Mouse (Mus musculus): ENCODE data around the gene Rpl34. TPM values are rescaled to one million over a fixed set of nuclear protein-coding genes. Genes with fewer than 3 reads are reported as not detected.

Gene Rpl34
- polyA plus RNA-seq, 1 experiment = 1,105 TPM

DNA sequence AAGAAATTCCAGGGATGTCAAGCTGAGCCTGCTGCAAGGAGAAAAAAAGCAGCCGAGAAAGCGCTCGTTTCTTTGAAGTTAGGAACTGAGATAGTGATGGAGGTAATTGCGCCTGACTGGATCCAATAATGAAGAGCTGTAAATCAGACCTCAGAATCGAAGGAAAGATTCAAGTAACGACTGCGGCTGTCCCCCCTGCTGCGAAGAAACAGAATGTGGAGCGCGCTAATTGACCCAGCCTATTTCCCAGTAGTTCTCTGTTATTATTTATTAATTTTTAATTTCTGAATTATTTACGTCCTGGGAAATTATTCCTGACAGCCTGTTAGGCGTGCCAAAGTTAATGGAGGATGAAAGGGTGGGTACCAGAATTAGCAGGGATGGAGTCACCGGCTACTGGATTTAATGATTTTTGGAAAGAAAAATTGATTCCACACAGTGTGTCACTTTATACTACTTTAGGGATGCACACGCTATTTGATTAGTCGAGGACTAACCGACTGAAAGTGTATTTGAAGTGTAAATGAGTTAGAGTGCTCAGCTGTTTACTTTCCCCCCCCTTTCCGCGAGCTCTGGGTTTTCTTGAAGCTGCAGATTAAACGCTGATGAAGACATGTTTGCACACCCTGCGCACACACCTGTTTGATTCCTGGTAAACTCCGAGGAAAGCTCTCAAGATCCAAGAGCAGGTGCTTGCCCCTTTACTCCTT is 7.6 kb upstream of the Rpl34 start:
- DNase-seq = no peak
- 51% methylated on average over 21 of the region's 21 CpGs for WGBS
- Histone ChIP-seq H3K4me1 (ENCODE audit: control insufficient read depth, insufficient read depth, low read length) (no peaks in the 10 kb centered on the region), H3K4me3 (replicated peaks; ENCODE audit: extremely low read depth, low read depth, low read length) (no peak overlapping the region)
- TF ChIP-seq POLR2A (IDR thresholded peaks at IDR 0.05; ENCODE audit: borderline replicate concordance, extremely low read depth, low read depth, low read length) = no peak

- 46% methylated on average over 4 of the region's 4 CpGs for WGBS
- Histone ChIP-seq H3K4me3 (replicated peaks; ENCODE audit: extremely low read depth, low read depth, low read length) (no peak overlapping the region), H3K4me1 (ENCODE audit: control insufficient read depth, insufficient read depth, low read length) (no peaks in the 10 kb centered on the region)
- DNase-seq = no peak
- TF ChIP-seq POLR2A (IDR thresholded peaks at IDR 0.05; ENCODE audit: borderline replicate concordance, extremely low read depth, low read depth, low read length) (no peak), CTCF (IDR thresholded peaks at IDR 0.05; ENCODE audit: insufficient read depth, low read length) (no peak)
These were observed 6.6 kb upstream of the Rpl34 start for GRCm38 (mm10) chr3:130736758-130737157.

DNA sequence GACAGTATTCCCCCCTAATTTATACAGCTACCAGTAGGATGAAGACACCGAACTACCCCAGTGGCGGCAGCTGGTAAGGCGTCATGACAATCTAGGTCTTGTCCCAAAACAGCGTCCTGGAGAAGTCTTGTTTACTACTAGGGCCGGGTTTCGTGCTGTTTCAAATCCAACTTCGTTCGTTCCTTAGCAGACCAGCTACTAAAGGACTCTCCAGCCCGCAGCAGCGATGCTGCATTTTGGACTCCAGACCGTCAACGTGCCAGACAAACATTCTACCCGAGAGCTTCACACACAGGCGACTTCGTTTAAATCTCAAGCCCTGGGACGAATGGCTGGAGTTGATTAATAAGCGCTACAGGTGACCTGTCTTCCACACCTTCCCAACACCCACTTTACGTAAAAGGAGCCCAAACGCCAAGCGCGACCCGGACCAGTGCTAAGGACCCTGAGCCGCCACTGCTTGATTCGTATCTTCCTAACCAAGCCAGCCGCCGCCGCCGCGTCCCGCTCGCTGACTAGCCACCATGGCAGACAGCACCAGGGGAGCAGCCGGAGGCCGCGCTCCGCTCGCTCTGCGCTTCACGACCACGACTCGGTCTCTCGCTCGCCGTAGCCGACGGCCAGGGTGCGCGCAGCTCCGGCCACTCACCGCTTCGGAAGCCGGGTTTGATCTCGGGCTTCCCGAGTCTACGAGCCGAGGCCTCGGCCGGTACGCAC is 568 bp downstream of the Rpl34 start:
- peak overlapping the region; percentile 83 for H3K4me3 ChIP-seq (replicated peaks; ENCODE audit: extremely low read depth, low read depth, low read length)
- H3K4me1 ChIP-seq (ENCODE audit: control insufficient read depth, insufficient read depth, low read length) = no peaks in the 10 kb centered on the region
- TF ChIP-seq CTCF (IDR thresholded peaks at IDR 0.05; ENCODE audit: insufficient read depth, low read length) (no peak), POLR2A (IDR thresholded peaks at IDR 0.05; ENCODE audit: borderline replicate concordance, extremely low read depth, low read depth, low read length) (no peak)
- WGBS = under 1% methylated on average over 58 of the region's 58 CpGs
- DNase-seq = no peak

- H3K4me3 ChIP-seq (replicated peaks; ENCODE audit: extremely low read depth, low read depth, low read length) = no peak overlapping the region
- no peak for TF ChIP-seq CTCF (IDR thresholded peaks at IDR 0.05; ENCODE audit: insufficient read depth, low read length)
- TF ChIP-seq POLR2A (IDR thresholded peaks at IDR 0.05; ENCODE audit: borderline replicate concordance, extremely low read depth, low read depth, low read length) = no peak
- 74% methylated on average over 4 of the region's 4 CpGs for WGBS
- DNase-seq = no peak
- no peaks in the 10 kb centered on the region for H3K4me1 ChIP-seq (ENCODE audit: control insufficient read depth, insufficient read depth, low read length)
These were observed 2.5 kb downstream of the Rpl34 start for GRCm38 (mm10) chr3:130727676-130728075.

DNA sequence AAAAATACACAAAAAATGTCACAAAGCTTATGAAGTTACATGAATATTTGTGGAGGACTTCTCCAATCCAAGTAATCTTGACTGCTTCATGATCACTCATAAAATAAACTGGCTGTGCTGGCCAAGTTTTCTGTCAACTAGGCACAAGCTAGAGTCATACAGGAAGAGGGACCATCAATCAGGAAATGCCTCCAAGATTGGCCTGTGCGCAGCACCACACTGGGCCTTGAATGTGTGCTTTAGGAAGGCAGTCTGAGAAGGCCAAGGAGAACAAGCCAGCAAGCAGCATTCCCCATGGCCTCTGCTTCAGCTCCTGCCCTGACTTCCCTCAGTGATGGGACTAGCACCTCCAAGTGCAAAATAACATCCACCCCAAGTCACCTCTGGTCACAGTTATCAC is 3.2 kb downstream of the Rpl34 start:
- Histone ChIP-seq H3K4me3 (replicated peaks; ENCODE audit: extremely low read depth, low read depth, low read length) (no peak overlapping the region), H3K4me1 (ENCODE audit: control insufficient read depth, insufficient read depth, low read length) (no peaks in the 10 kb centered on the region)
- no peak for DNase-seq
- 27% methylated on average over 1 of the region's 1 CpGs for WGBS
- TF ChIP-seq CTCF (IDR thresholded peaks at IDR 0.05; ENCODE audit: insufficient read depth, low read length) (no peak), POLR2A (IDR thresholded peaks at IDR 0.05; ENCODE audit: borderline replicate concordance, extremely low read depth, low read depth, low read length) (no peak)

GRCm38 (mm10) chr3:130725718-130726117 is 4.5 kb downstream of the Rpl34 start:
- Histone ChIP-seq H3K4me1 (ENCODE audit: control insufficient read depth, insufficient read depth, low read length) (no peaks in the 10 kb centered on the region), H3K4me3 (replicated peaks; ENCODE audit: extremely low read depth, low read depth, low read length) (no peak overlapping the region)
- 60% methylated on average over 2 of the region's 2 CpGs for WGBS
- no peak for TF ChIP-seq CTCF (IDR thresholded peaks at IDR 0.05; ENCODE audit: insufficient read depth, low read length)
- no peak for TF ChIP-seq POLR2A (IDR thresholded peaks at IDR 0.05; ENCODE audit: borderline replicate concordance, extremely low read depth, low read depth, low read length)
- DNase-seq = no peak

GRCm38 (mm10) chr3:130722733-130723478 is 7.3 kb downstream of the Rpl34 start:
- TF ChIP-seq CTCF (IDR thresholded peaks at IDR 0.05; ENCODE audit: insufficient read depth, low read length) = no peak
- no peak for TF ChIP-seq POLR2A (IDR thresholded peaks at IDR 0.05; ENCODE audit: borderline replicate concordance, extremely low read depth, low read depth, low read length)
- whole genome bisulfite sequencing = 71% methylated on average over 11 of the region's 11 CpGs
- Histone ChIP-seq H3K4me3 (replicated peaks; ENCODE audit: extremely low read depth, low read depth, low read length) (no peak overlapping the region), H3K4me1 (ENCODE audit: control insufficient read depth, insufficient read depth, low read length) (no peaks in the 10 kb centered on the region)
- no peak for DNase-seq

- no peak for TF ChIP-seq POLR2A (IDR thresholded peaks at IDR 0.05; ENCODE audit: borderline replicate concordance, extremely low read depth, low read depth, low read length)
- TF ChIP-seq CTCF (IDR thresholded peaks at IDR 0.05; ENCODE audit: insufficient read depth, low read length) = no peak
- no peaks in the 10 kb centered on the region for H3K4me1 ChIP-seq (ENCODE audit: control insufficient read depth, insufficient read depth, low read length)
- no peak overlapping the region for H3K4me3 ChIP-seq (replicated peaks; ENCODE audit: extremely low read depth, low read depth, low read length)
- DNase-seq = no peak
- WGBS = 81% methylated on average over 4 of the region's 4 CpGs
These were observed 10.0 kb downstream of the Rpl34 start for GRCm38 (mm10) chr3:130720225-130720624.

- TF ChIP-seq CTCF (IDR thresholded peaks at IDR 0.05; ENCODE audit: insufficient read depth, low read length) = no peak
- TF ChIP-seq POLR2A (IDR thresholded peaks at IDR 0.05; ENCODE audit: borderline replicate concordance, extremely low read depth, low read depth, low read length) = no peak
- 70% methylated on average over 4 of the region's 4 CpGs for WGBS
- H3K4me1 ChIP-seq (ENCODE audit: control insufficient read depth, insufficient read depth, low read length) = no peaks in the 10 kb centered on the region
- DNase-seq = no peak
- H3K4me3 ChIP-seq (replicated peaks; ENCODE audit: extremely low read depth, low read depth, low read length) = no peak overlapping the region
These were observed 11.3 kb downstream of the Rpl34 start for GRCm38 (mm10) chr3:130718871-130719270.
